Mouse (Mus musculus) kidney, adult 9 months (tissue): Measurements from ENCODE around the gene Pcyt1a.

Source experiments
- DNase-seq: peaks from one replicate; pipeline ENCODE4 v3.0.0; 2022

Gene Pcyt1a

GRCm38 (mm10) chr16:32484431-32484871 lies 53.7 kb downstream of the Pcyt1a start:
- DNase-seq, result peak; percentile 95

- no peak for DNase-seq
These were observed 54.5 kb downstream of the Pcyt1a start for GRCm38 (mm10) chr16:32485209-32485608.

- no peak for DNase-seq
These were observed 55.3 kb downstream of the Pcyt1a start for GRCm38 (mm10) chr16:32486046-32486445.

- peak; percentile 92 for DNase-seq
These were observed 56.8 kb downstream of the Pcyt1a start, which contains the start of gene Slc51a for GRCm38 (mm10) chr16:32487234-32488111. Gene Slc51a (minus strand): TSS chr16:32487879.

DNA sequence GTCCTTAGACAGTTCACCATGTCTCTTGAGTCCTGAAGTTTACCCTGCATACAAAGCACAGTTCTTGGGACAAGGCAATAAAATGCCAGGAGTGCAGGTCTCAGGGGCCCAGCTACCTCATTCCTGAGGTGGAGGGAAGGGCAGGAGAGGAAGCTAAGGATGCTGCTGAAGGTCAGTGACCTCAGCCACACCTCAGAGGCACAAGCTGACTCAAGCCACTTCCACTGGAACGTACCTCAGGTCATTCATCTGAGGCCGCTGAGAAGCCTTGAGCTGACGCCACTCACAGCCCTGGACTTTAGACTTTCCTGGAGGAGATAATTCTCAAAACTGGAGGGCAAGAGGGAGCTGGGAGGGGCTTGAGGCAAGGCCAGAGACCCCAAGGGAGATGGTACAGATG lies 58.2 kb downstream of the Pcyt1a start:
- DNase-seq, result peak; percentile 81

GRCm38 (mm10) chr16:32494371-32494770 lies 63.6 kb downstream of the Pcyt1a start:
- DNase-seq, result peak; percentile 79

DNA sequence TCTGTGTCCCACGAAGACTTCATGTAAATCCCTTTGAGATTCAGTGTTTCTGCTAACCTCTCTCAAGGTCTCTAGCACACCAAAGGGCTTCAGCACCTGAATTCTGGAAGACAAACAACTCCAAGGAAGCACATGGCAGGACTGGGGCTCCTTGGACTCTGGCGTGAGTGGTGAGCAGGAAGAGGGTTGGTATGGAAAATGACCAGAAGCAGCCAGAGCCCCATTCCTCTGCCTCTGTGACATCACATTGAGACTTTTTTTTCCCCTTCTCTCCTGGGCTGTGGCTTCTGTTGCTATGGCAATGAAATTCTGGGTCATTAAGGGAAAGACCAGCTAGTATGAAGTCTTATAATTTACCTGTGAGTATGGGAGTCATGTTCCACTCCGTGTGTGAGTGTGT lies 65.2 kb downstream of the Pcyt1a start, which contains the start of gene Zdhhc19:
TSS of gene Zdhhc19 (plus strand) at position 301 of the 400 bp plus-strand sequence.
- no peak for DNase-seq

DNA sequence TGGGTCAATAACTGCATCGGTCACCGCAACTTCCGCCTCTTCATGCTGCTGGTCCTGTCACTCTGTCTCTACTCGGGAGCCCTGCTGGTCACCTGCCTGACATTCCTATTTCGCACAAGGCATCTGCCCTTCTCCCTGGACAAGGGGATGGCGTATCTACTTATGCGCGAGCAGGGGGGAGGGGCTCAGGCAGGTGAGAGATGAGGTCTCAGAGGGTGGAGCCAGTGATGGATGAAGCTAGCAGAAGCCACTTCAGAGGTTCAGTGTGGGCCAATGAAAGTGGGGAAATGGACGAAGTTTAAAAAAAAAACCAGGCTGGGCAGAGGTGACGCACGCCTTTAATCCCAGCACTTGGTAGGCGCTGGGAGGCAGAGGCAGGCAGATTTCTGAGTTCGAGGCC lies 68.3 kb downstream of the Pcyt1a start:
- no peak for DNase-seq

DNA sequence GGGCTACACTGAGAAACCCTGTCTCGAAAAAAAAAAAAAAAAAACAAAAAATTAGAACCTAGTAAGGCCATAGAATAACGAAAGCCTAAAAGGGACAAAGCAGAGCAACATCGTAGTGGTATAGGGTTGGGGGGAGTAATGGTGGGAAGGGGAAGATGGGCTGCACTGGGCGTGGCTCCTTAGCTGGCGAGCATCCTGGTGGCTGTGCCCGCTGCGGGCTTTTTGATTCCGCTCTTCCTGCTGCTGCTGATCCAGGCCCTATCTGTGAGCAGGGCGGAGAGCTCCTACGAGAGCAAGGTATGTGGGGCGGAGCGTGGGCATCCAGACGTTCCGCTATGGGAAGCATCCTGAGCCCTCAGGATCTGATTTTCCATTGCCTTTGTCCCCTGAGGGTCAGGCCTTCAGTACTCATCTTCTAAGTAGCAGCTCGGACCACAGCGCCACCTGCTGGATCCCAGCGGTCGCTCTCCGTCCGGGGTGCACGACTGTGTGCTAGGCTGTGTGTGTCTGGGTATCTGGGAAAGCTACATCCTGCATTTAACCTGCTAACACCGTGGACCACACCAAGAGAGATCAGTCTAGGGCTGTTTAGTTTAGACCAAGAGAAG lies 68.8 kb downstream of the Pcyt1a start:
- DNase-seq, result peak; percentile 88

DNA sequence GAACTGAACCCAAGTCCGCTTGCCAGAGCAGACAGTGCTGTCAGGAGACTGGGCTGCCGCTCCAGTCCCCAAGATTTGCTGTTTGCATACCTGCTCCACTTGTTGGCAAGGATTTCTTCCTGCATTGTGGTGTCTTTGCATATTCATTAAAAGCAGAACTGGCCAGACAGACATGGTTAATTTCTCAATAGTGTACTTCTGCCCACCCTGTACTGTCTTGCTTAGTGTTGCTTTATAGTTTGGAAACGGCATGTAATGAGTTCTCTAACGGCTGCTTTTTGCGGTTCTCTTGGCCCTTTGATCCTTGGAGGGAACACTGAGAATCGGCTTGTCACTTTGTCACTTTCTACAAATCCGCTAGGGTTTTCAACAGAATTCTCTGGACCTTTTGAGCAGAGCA lies 70.7 kb downstream of the Pcyt1a start:
- no peak for DNase-seq

GRCm38 (mm10) chr16:32502621-32503335 lies 72.1 kb downstream of the Pcyt1a start:
- no peak for DNase-seq

GRCm38 (mm10) chr16:32503633-32504032 lies 72.9 kb downstream of the Pcyt1a start:
- DNase-seq, result no peak

GRCm38 (mm10) chr16:32506298-32506697 lies 75.6 kb downstream of the Pcyt1a start:
- DNase-seq, result no peak

DNA sequence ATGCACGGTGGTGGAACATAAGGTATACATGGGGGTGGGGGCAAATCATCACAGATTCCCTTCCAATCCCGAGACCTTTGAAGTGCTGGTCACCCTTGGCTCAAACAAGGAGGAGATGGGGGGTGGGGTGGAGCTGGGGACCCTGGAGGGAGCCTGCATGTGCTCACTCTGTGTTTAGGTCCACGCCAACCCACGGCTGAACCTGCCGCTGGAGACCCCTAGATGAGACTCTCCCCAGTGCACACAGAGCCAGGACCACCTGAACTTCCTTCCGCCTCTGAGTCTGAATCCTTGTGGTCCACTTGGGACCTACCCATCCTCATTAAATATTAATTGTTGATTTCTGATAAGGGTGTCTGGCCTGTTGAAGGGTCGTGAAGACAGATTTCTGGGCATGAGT lies 76.1 kb downstream of the Pcyt1a start:
- DNase-seq, result no peak

DNA sequence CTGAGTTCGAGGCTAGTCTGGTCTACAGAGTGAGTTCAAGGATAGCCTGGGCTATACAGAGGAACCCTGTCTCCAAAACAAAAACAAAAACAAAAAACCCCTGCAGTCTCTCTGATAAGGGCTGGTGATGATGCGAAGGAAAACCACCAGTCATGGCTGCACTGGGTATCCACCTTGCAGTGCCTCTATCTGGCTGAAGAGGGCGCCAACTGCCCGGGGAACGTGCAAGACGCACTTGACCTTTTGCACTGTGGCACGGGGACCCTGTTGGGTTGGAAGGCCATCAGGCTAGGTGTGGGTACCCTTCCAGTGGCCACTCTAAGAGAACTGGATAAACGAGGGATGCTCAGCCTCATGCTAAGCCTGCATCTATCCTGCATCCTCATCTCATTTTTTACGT lies 76.7 kb downstream of the Pcyt1a start:
- peak; percentile 54 for DNase-seq

GRCm38 (mm10) chr16:32508035-32508434 lies 77.3 kb downstream of the Pcyt1a start:
- no peak for DNase-seq

DNA sequence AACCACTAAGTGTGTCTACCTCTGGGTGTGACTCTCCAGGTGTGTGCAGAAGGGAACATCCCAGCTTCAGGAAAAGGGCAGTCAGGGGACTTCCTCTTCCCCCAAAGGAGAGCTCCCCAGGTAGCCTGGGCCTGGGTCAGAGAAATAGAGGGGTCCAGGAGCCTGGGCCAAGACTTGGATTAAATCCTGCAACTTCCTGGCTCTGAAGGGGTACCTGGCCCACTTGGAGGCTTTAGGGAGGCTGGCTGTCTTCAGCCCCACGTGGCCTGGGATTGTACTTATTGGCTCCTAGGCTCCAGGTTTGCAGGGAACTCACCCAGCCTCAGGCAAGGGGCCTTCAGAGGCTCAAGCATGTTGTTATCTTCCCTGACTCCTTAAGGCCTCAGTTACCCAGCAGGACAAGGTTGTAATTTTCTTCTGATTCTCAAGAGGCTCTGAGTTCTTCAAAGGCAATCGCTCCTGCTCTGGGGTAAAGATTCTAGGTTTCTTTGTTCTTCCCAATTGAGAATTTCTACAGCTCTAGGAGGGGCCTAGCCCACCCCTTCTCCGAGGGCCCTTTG lies 77.9 kb downstream of the Pcyt1a start:
- no peak for DNase-seq

DNA sequence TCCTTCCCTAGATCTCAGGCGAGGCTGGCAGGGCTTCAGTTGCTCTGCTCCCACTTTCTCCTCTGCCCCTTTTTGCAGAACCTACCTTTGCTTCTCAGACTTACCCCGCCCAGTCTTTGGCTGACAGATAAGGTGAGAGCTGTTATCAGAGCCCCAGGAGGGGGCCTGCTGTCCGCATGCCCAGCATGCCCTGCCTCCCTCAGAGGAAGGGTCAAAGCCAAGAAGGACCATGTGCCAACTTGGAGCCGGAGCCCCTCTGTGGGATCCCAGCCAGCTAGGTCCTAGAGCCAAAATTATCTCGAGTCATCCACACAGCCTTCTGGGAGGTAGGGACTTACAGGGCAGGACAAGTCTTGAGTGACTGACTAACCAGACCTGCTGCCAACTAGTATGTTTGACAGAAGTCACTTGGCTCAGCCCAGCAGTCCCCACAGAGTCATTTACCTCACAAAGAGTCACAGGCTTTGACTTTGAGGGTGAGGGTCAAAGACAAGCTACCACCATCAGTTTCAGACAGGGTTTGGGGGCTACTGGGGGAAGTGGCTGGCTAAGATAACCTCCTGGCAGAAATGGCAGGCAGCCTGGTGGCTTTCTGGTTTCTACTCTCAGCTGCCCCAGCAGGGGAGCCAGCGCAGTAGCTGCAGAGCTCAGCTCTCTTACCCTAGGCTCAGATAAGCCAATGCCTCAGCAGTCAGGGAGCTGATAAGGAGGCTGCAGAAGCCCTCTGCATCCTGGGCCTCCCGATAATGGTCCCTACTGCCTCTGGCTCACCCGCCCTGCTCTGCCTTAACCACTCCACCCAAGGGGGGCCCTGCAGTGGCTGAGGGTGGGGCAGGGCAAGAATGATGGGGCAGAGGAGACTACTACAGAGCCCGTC lies 78.6 kb downstream of the Pcyt1a start:
- DNase-seq, result no peak

DNA sequence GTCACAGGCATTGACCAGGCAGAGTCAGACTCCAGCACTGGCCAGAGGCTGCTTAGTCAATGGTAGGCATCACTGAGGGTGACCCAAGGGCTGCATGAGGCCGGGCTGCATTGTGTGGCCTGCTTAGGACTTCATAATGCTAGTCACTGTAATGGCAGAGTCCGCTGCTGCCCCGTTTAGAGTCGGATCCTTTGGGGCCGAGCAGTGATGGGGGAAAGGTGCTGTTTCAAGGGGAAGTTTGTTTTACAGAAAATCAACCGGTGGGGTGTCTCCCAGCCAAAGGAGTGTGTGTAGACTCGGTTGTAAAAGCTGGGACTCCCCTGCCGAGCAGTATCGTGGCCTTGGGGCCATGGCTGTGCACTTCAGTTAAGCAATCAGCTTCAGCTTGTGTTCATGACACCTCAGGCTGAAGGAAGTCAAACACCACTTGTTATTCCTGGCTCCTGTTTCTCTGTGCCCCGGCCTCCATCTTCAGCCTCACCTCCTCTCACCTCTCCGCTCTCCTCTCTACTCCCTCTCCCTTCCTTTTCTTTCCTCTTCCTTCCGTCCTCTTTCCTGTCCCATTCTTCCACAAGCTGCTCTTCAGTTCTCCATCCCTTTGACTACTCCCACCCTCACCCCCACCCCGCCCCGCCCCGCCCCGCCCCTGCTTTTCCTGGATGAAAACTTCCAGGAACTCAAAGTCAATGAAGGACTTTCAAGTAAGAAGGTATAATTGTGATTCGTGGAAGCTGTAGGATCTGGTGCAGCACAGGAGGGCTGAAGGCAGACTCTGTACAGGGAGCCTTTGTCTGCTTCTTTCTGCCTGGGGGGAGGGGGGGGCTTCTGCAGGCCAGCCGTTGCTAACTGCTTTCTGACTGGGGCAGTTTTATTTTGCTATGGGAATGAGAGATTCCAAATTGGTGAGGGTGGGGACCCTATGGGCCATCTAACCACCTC lies 79.9 kb downstream of the Pcyt1a start:
- no peak for DNase-seq

GRCm38 (mm10) chr16:32511338-32511734 lies 80.6 kb downstream of the Pcyt1a start:
- no peak for DNase-seq
